Mouse (Mus musculus) heart, adult 2 months (tissue): ENCODE results near the gene Hdlbp. TPM values are rescaled to one million over a fixed set of nuclear protein-coding genes. Genes with fewer than 3 reads are reported as not detected.

Experiments
- DNase-seq, 2 experiments: peaks; one replicate each; pipeline ENCODE4 v3.0.0; 2021
- H3K27ac ChIP-seq: fragments of 200-600 bp; 2 replicates; pipeline ENCODE4 v1.8.1; 2022
- H3K27me3 ChIP-seq: fragments of 200-500 bp; 2 replicates; pipeline ENCODE4 v1.6.1; 2012; ENCODE audit warnings: mild to moderate bottlenecking, low read length, inconsistent platforms, mixed read lengths; ENCODE audit not compliant: control insufficient read depth, insufficient read depth
- H3K36me3 ChIP-seq: fragments of 200-500 bp; 2 replicates; pipeline ENCODE4 v1.6.1; 2012; ENCODE audit warnings: low read length, inconsistent platforms; ENCODE audit not compliant: control insufficient read depth, insufficient read depth
- H3K4me1 ChIP-seq: fragments of 200-500 bp; 2 replicates; pipeline ENCODE4 v1.6.1; 2011; ENCODE audit warnings: low read length; ENCODE audit not compliant: control insufficient read depth, insufficient read depth
- H3K4me3 ChIP-seq: fragments of 200-600 bp; 2 replicates; pipeline ENCODE4 v1.8.1; 2022
- H3K79me2 ChIP-seq: fragments of 200-500 bp; replicated peaks from 2 replicates; pipeline ENCODE4 v1.6.1; 2012; ENCODE audit warnings: mild to moderate bottlenecking, inconsistent platforms, low read length, moderate library complexity, mixed read lengths; ENCODE audit not compliant: control insufficient read depth, insufficient read depth
- H3K9ac ChIP-seq: fragments of 200-500 bp; 2 replicates; pipeline ENCODE4 v1.6.1; 2012; ENCODE audit warnings: low read depth, mild to moderate bottlenecking, control low read depth, inconsistent platforms, low read length, mixed read lengths
- CTCF ChIP-seq: fragments of 200-600 bp; IDR thresholded peaks from 2 replicates; pipeline ENCODE4 v1.8.1; 2022; ENCODE audit warnings: antibody characterized with exemption, mild to moderate bottlenecking, moderate library complexity
- EP300 ChIP-seq: fragments of 200-500 bp; IDR thresholded peaks from 2 replicates; pipeline ENCODE4 v1.6.1; 2011; ENCODE audit warnings: low read depth, low read length, control low read depth; ENCODE audit not compliant: insufficient read depth
- POLR2A ChIP-seq: fragments of 200-500 bp; IDR thresholded peaks from 2 replicates; pipeline ENCODE4 v1.6.1; 2011; ENCODE audit warnings: mild to moderate bottlenecking, low read depth, low read length, control low read depth; ENCODE audit not compliant: insufficient read depth
- WGBS: fragments of 180-500 bp; shearing (Covaris S2); methylation state at CpG from one replicate; pipeline ENCODE4 v1.1.7; 2018; 5-methylcytosine and 5-hydroxymethylcytosine counted together
- intact Hi-C: fragments of 180-260 bp; cut with DNase I; formaldehyde crosslinking; loops from one replicate; pipeline ENCODE4 v1.15.1; 2025
- polyA plus RNA-seq: library from polyadenylated mRNA; depleted of rRNA; stranded (reverse); fragments of >200 nt; gene quantifications from 2 replicates; pipeline ENCODE4 v1.2.3, GENCODE M21; 2012; rRNA removed
- total RNA-seq, 2 experiments: library from RNA; stranded (reverse); gene quantifications; 2 replicates each; pipeline ENCODE4 v1.2.3; 2021

Gene Hdlbp
- total and polyA plus RNA-seq, 3 experiments: 131 to 604 (median 507) TPM

GRCm38 (mm10) chr1:93379117-93379516 lies 99.5 kb downstream of the Hdlbp start:
- H3K36me3 ChIP-seq: no peaks in the 10 kb centered on the region
- no peaks in the 10 kb centered on the region for H3K79me2 ChIP-seq
- H3K9ac ChIP-seq: no peak overlapping the region
- H3K4me3 ChIP-seq: no peak overlapping the region
- no peak for DNase-seq
- intact Hi-C loops: no loop called here
- H3K27ac ChIP-seq: no peak overlapping the region
- H3K27me3 ChIP-seq: no peaks in the 10 kb centered on the region
- no peak for TF ChIP-seq POLR2A
- TF ChIP-seq CTCF: peak; percentile 22; the same call in 1 of the 2 replicates
- H3K4me1 ChIP-seq: no peaks in the 10 kb centered on the region
- WGBS: 74% methylated on average over 5 of the region's 5 CpGs

GRCm38 (mm10) chr1:93377307-93377706 lies 101.3 kb downstream of the Hdlbp start:
- H3K36me3 ChIP-seq: no peaks in the 10 kb centered on the region
- TF ChIP-seq EP300 (no peak), POLR2A (no peak), CTCF (no peak)
- 37% methylated on average over 5 of the region's 5 CpGs for WGBS
- intact Hi-C loops: no loop called here
- no peak overlapping the region for H3K27ac ChIP-seq
- H3K9ac ChIP-seq: no peak overlapping the region
- H3K4me3 ChIP-seq: no peak overlapping the region
- H3K79me2 ChIP-seq: no peaks in the 10 kb centered on the region
- no peaks in the 10 kb centered on the region for H3K27me3 ChIP-seq
- DNase-seq: no peak
- H3K4me1 ChIP-seq: no peaks in the 10 kb centered on the region

GRCm38 (mm10) chr1:93373665-93374064 lies 105.0 kb downstream of the Hdlbp start, which contains the start of gene Ano7:
Ano7 (plus strand) TSS chr1:93373930.
- no peak for TF ChIP-seq EP300
- TF ChIP-seq CTCF: no peak
- TF ChIP-seq POLR2A: no peak
- no peaks in the 10 kb centered on the region for H3K4me1 ChIP-seq
- no peaks in the 10 kb centered on the region for H3K36me3 ChIP-seq
- no peaks in the 10 kb centered on the region for H3K27me3 ChIP-seq
- no peak for DNase-seq
- WGBS: 76% methylated on average over 4 of the region's 4 CpGs
- H3K4me3 ChIP-seq: no peak within 1 kb of the TSS
- no peak within 1 kb of the TSS for H3K9ac ChIP-seq
- no peak within 1 kb of the TSS for H3K27ac ChIP-seq
- intact Hi-C loops: no loop called here
- H3K79me2 ChIP-seq: no peaks in the 10 kb centered on the region

GRCm38 (mm10) chr1:93365641-93366040 lies 113.0 kb downstream of the Hdlbp start:
- Histone ChIP-seq H3K9ac (no peak overlapping the region), H3K79me2 (no peaks in the 10 kb centered on the region), H3K36me3 (no peaks in the 10 kb centered on the region), H3K4me3 (no peak overlapping the region), H3K27ac (no peak overlapping the region), H3K4me1 (no peaks in the 10 kb centered on the region), H3K27me3 (no peaks in the 10 kb centered on the region)
- intact Hi-C loops: no loop called here
- TF ChIP-seq CTCF (no peak), POLR2A (no peak), EP300 (no peak)
- 91% methylated on average over 6 of the region's 6 CpGs for WGBS
- no peak for DNase-seq

- Histone ChIP-seq H3K27ac (no peak overlapping the region), H3K27me3 (no peaks in the 10 kb centered on the region), H3K36me3 (no peaks in the 10 kb centered on the region), H3K4me3 (no peak overlapping the region), H3K4me1 (no peaks in the 10 kb centered on the region), H3K79me2 (no peaks in the 10 kb centered on the region), H3K9ac (no peak overlapping the region)
- TF ChIP-seq EP300 (no peak), CTCF (no peak), POLR2A (no peak)
- no peak for DNase-seq
- WGBS: 74% methylated on average over 4 of the region's 4 CpGs
- intact Hi-C loops: no loop called here
These were observed 116.0 kb downstream of the Hdlbp start for GRCm38 (mm10) chr1:93362661-93363060.

Other genes with a start within 250 kb of the Hdlbp start
- 1 to 10 TPM; 7.2 to 7.6 TPM for gene Sned1, start 243.0 kb downstream of the Hdlbp start, total RNA-seq
- 8.9 and 14.3 TPM in 2 replicates for gene Sned1, start 243.0 kb downstream of the Hdlbp start, polyA plus RNA-seq
- 10 to 100 TPM; 13.6 to 14.6 TPM for gene Mterf4, start 172.9 kb downstream of the Hdlbp start, total RNA-seq
- 8.9 and 12.0 TPM in 2 replicates for gene Mterf4, start 172.9 kb downstream of the Hdlbp start, polyA plus RNA-seq
- gene Ppp1r7, start 136.0 kb downstream of the Hdlbp start, total RNA-seq: 10 to 100 TPM; 22.7 to 24.1 TPM
- 2.9 and 4.2 TPM in 2 replicates for gene Ppp1r7, start 136.0 kb downstream of the Hdlbp start, polyA plus RNA-seq
- under 1 TPM; 0.10 to 0.27 TPM for gene Pask, start 135.3 kb downstream of the Hdlbp start, total RNA-seq
- gene Pask, start 135.3 kb downstream of the Hdlbp start, polyA plus RNA-seq: 0.39 and 1.00 TPM in 2 replicates
- not detected for gene Ano7, start 104.9 kb downstream of the Hdlbp start, total RNA-seq
- gene Ano7, start 104.9 kb downstream of the Hdlbp start, polyA plus RNA-seq: 0.04 TPM in 1 of 2 replicates, not detected in the other
- gene Farp2, start 33.3 kb upstream of the Hdlbp start, total RNA-seq: 10 to 100 TPM; 18.5 to 21.5 TPM
- gene Farp2, start 33.3 kb upstream of the Hdlbp start, polyA plus RNA-seq: 6.6 and 13.0 TPM in 2 replicates
- gene Stk25, start 179.8 kb upstream of the Hdlbp start, total RNA-seq: 100 to 1,000 TPM in 1 of 2 experiments, 10 to 100 TPM in 1; 81.2 to 104 TPM
- gene Stk25, start 179.8 kb upstream of the Hdlbp start, polyA plus RNA-seq: 90.4 and 143 TPM in 2 replicates
- 1 to 10 TPM; 3.0 to 3.1 TPM for gene Bok, start 206.8 kb upstream of the Hdlbp start, total RNA-seq
- gene Bok, start 206.8 kb upstream of the Hdlbp start, polyA plus RNA-seq: 5.9 and 9.0 TPM in 2 replicates